Mouse (Mus musculus): ENCODE results near the gene Ppp2r5b.

- no peak for TF ChIP-seq USF1 (IDR thresholded peaks at IDR 0.05; ENCODE audit: low read depth)
- TF ChIP-seq CTCF (IDR thresholded peaks at IDR 0.05; ENCODE audit: control insufficient read depth, insufficient read depth, insufficient read length): no peak
- TF ChIP-seq MAX (IDR thresholded peaks at IDR 0.05): no peak
Measured at GRCm38 (mm10) chr19:6182534-6182933, 53.1 kb downstream of the Ppp2r5b start.

Measured in C2C12 (cell line).